Mouse (Mus musculus) layer of hippocampus, postnatal 14 days (tissue): Measurements from ENCODE around the gene Abr. TPM values are rescaled to one million over a fixed set of nuclear protein-coding genes. Genes with fewer than 3 reads are reported as not detected.
A peak's percentile ranks its signal among the peaks of the same experiment; 100 is the strongest.

Experiments used
- DNase-seq, 2 experiments: peaks; one replicate each; pipeline ENCODE4 v3.0.0; 2021 to 2022; ENCODE audit warnings: low spot score in 2 of 2, mixed read lengths in 1 of 2
- total RNA-seq, 2 experiments: library from RNA; stranded (reverse); gene quantifications; 2 replicates each; pipeline ENCODE4 v1.2.3; 2021

Gene Abr
- total RNA-seq, 2 experiments from 2014 or later, result 412 to 440 TPM

DNA sequence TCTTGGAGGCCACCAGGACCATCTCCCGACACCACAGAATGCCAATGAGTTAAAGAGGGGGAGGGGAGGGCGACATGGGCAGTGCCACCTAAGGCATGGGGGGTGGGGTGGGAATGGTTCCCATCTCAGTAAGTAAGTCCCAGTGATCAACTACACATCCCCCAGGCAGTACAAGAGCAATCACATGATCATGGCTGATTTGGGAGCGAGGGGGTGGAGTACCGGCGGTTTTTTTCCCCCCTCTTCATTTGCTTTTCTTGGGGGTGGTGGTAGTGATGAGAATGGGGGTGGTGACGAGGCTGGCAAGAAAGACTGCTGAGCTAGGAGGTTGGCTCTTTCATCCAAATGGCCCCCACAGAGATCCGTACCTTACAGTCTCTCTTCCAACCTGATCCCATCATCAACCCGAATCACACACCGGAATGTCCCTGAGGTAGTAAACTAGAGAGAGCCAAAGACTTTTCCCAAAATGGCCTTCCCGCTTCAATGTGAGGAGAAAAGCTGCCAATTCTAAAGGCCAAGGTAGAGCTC, 51.8 kb downstream of the Abr start:
- DNase-seq, result peak; percentile 36

DNA sequence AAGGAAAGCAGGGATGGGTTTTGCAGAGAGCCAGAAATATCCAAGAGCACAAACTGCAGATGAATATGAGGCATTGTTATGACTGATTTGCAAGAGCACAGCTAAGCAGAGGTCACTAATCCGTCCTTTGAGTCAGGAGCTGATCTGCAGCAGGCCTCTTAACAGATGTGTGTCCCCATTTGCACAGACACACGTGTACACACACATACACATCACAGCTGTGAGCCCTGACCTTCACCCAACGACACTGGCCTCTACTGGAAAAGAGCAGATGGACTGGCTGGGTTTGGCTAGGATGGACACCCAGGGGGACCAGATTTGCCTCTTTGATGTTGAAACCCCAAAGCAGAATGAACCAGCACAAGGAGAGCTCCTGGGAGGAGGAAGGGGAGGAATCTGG, 52.7 kb downstream of the Abr start:
- no peak for DNase-seq

DNA sequence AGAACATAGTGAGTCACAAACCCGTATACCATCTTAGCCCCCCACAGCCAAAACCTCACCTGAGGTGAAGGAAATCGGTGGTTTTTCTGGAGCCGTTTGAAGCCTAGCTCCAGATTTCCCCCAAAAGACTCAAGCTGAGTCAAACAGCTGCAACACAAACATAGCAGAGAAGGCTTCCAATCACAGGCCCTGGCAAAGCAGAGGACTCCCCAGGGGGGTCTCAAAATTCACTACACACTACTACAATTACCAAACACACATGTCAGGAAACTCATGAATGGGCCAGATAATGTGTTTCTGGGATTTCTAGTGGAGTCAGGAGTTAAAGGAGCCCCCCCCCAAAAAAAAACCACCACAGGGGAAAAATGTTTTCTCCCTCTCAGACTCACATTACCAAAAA, 56.0 kb downstream of the Abr start:
- no peak for DNase-seq

DNA sequence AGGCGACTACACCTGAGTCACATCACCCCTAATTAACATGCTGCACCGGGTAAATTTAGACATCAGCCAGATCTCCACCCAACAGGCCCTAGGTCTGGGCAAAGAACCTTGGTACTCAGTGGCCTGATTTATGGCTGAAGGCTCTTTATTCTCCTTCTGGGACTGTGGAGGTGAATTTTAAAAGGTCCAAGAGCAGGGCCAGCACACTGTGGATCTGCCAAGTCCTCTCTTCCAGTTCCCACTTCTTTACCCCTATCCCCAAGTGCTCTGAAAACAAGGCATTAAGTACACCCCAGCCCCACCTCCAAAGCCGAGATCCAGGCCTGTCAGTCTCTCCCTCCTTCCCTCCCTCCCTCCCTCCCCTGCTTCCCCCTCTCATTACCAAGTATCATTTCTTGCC, 59.5 kb downstream of the Abr start:
- DNase-seq, result peak in 1 of 2 experiments; percentile 56

DNA sequence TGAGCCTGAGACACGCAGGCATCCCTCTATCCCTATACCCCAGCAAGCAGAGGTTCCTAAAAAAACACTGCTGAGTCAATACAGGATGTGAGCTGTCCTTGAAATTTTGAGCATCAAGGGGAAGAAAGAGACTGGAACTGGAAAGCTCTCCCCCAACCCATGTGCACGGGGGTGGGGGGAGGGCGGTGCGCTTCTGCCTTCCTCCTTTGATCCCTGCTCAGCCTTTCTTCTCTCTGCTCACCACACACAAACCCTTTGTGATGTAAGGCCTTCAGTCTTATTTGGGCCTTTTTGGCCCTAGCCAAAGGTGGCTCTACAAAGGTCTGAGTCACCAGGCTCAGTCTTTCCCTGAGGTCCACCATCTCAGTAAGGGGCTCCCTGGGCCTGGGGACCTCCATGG, 59.9 kb downstream of the Abr start:
- no peak for DNase-seq

DNA sequence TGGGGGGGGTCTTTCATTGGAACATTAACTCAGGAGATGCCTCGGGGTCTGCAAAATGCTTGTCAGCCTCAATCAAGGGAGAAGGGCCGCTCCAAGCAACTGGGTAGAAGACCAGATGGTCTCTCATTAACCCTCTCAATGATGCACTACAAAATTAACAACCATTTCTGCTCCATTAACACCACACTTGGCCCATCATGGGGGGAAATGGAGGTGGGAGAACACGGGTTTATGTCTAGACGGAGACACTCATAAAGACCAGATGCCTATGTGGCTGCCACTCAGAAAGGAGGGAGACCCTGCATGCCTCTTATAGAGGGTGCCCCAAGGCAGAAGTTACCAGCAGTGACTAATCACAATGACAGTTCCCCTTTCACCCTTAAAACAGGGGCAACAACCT, 64.3 kb downstream of the Abr start:
- no peak for DNase-seq

DNA sequence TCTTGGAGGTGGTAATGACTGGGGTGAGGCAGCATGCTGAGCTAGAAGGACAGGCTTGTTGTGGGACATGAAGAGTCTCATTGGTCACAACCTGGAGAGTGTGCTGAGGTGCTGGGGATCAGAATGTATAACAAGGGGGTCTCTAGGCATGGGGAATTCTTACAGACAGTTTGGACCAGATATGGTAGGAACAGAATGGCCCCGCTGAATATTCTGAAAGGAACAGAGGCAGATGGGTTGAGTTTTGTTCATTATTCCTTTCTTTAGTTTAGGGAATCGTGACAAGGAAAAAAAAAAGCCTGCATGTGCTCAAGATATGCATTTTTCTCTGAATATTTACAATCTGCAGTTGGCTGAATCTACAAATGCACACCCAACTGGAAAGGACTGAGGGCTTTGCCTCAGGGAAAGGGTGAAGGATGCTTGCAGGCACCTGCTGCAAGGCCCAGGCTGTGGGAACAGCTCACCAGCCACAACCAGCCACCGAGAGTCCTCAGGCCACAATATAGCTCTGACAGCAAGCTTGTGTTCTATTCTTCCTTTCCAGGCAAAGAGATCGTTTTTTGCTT, 73.9 kb downstream of the Abr start:
- no peak for DNase-seq

DNA sequence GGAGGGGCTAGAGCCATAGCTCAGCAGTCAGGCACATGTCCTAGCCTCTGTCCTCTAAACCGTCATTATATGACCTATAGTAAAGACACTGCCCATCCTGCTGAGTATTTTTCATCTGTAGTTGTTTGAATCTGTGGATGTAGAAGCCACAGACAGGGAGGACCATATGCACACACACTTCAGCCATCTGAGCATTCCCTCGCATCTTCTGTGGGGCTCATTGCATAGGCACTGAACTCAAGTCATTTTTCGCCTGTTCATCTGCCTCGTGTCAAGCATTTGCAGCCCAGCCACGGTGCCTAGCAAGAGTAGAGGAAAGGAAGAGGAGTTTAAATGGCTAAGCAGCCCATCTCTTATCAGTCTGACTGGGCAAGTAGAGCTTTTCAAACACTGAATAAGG, 74.7 kb downstream of the Abr start:
- no peak for DNase-seq

DNA sequence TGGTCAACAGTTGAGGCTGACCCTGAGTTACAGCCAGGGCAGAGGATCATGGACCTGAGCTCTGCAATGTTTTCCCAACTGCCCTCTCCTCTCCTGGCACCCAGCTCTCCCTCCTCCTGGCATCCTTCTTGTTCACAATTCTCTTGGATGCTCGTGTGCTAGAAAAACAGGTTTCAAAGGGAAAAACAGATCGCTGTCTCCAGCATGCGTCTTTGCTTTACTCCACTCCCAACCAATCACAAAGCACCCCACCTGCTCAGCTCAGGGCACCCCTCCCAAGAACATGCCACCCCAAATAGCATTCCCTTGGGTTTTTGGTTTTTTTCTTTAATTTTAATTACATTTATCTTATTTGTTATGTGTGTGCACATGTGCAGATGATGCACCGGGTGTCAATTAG, 75.7 kb downstream of the Abr start:
- no peak for DNase-seq

DNA sequence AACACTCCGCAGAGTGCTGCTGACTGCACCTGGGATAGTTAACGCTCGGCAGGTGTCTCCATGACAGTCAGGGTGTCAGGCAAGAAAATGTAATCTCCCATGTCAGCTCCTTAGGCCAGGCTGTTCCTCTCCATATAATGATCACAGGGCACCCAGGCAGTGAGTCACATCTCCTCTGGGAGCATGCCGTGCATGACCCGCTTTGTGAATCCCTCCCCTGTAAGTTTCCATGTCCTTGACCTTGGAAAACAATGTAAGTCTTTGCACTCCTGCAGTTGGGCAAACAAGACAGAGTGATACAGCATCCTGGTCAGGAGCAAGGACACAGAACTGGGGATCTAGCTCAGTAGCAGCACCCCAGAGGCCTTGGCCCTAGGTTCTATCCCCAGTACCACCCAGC, 78.8 kb downstream of the Abr start:
- DNase-seq, result no peak

DNA sequence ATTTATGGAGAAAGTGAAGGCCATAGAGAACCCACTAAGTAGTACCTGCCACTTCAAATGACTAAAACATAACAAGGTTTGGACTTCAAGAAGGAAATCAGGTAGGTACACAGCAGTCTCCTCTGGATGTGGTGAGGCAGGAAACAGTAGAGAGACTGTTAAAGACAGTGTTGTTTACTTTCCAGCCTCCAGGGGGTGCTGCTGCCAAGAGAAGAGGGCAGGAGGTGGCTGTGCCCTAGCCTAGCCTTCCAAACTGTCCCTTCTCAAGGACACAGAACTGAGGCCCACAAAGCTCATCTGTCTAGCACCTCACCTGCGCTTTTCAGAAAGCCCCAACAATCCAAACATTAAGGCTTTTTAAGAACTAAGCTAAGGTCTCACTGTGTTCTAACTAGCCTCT, 81.1 kb downstream of the Abr start:
- peak; percentile 66 to 69 for DNase-seq

DNA sequence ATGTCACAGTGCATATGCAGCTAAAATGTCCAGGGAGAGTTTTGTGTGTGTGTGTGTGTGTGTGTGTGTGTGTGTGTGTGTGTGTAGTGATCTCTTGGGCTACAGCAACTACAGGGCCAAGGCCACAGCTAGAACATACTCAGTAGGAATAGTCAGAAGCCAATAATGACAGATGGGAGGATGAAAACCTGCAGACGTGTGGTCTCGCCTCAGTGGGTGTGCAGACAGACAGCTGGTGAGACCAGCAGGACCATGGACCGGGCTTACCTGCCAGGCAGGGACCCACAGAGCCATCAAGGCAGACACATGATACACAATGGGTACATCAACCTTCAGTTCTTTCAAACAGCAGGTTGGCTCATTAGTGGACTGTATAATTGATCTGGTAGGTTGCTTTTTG, 84.7 kb downstream of the Abr start:
- no peak for DNase-seq

DNA sequence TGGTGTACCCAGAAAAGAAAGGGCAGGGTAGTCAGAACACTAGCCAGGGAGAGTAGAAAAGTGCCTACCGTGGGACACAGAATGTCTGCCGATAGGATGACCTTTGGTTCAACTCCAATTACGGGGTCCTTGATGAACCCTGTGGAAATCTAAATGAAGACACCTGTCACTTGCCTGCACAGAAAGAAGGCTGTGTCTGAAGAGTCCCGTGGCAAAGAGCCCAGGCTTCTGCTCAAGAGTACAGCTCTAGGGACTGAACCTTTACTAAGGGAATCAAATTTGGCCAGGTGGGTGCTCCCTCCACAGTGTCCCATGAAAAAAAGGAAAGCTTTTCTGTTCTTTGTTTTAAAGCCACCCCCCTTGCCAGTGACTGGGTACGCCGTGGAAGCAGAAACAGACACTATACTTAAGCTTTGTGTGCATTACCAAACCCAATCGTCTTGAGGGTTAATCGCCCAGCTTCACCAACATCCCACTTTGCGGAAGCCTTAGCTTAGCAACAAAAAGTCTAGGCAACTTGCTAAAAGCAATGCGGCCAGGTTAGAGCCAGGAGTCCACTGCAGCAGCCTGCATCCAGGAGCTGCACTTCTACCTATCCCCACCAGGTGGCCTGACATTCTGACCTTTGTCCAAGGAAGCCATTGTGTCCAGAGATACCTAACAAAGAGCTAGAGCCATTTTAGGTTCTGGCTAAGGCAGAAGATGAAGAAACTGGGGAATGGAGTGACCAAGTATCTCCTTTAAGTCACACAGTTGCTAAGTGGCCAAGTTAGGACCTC, 85.3 kb downstream of the Abr start:
- no peak for DNase-seq

DNA sequence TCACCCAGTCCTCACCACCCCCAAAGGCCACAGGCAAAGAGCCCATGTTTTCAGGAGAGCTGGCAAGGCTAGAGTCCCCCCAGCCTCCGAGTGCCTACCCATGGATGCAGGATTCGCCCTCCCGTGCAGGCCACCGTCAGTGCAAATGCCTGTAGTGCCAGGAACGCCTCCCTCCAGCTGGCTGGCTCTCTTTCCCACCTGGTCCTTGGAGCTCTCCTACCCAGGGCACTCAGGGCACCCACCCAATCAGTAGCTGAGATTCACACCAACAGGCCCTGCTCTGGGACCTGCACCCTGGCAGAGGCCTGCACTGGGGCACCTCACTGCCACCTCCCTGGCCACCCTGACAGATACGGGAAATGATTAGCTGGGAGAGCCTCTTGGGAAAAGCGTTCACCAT, 90.1 kb downstream of the Abr start:
- no peak for DNase-seq

DNA sequence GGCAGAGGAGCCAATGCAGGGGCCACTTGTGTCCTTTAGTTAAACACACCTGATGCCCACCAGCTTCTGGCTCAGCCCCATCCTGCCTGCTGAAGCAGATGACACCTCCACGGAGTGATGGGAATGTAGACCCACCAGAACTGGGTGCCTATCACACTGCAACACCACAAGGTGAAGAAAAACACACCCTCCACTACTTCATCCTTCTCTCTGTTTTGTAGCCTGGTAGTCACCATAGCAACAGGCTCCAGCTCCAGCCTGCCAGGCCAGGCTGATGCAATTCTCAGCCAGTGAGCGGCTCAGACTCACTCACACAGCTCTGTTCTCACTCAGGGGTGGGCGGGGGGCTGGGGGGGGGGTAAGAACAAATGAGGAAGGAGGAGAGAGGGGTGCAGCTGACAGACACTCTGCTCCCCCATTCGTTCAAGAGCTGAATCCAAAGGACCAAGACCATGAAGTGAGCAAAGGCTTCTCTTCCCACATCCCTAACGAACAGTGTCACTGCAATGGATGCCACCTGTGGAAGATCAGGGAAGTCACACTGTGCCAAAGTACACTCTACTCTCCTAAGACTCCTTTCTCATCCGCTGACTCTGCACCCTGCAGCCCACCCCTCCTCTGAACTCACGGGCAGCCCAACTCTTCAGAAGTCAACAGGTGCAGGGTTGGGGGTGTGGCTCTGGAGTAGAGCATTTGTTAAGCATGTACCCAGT, 91.0 kb downstream of the Abr start:
- DNase-seq, result peak; percentile 52 to 70

DNA sequence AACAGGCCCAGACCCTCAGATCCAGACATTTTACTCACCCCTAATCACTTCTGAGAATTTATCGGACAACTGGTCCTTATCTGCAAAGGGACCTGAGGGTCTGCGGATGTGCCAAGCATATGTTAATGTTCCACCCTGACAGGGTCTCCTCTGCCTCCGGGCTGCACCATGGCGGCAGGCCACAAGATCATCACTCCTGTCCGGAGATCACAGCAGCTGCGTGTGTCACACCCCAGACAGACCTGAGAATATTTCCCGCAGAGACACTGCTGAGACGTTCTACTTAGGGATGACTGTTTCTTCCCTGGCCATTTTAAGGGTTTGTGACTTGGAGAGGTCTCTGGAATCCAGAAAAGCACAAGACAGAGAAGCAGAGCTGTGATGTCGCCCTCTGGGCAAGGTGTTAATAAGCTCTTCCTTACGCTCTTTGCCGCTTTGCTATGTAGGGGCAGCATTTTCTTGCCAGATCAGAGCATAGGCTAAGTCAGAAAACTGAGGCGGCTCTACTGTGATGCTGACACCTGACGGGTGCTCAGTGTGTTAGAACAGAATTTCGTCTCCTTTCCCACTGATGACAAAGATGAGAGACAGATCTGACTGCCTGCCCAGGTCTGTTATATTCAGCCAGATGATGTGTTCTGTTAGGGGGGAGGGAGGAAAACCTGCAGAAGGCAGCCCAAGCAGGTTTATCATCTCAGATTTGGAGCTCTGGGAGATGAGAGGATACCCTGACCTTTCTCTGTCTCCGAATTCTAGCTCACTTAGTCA, 91.8 kb downstream of the Abr start:
- no peak for DNase-seq

DNA sequence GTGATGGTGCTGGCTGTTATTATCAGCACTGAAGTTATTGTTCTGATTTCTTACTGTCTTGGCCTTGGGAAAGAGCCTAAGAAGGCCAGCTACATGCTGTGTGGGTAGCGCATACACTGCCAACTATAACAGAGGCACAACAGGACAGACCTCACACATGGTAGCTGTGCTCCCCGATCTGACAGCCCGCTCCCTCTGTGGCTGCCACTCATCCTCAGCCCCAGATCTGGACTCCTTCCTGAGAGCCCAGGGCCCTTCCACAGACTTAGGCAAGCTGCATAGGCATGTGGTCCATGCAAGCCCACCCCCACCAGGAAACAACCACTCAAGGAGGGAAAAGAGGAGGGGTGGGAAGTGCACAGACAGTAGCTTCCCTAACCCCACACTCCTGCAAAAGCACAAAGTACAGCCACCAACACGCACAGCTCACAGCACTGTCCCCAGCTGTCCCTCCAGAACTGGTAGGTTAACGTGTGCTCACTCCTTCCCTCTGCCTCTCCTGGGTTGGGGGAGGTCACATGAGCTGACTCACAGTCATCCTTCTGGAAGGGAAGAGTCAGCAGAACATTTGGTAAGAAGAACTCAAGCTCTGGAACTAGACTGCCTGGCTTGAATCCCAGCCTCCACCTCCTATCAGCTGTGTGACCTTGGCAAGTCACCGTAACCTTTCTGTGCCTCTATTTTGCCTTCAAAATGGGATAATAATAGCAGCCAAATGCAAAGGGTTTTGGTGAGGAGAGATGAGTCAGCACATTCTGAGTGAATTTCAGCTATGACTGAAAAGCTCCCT, 92.6 kb downstream of the Abr start:
- DNase-seq, result no peak

DNA sequence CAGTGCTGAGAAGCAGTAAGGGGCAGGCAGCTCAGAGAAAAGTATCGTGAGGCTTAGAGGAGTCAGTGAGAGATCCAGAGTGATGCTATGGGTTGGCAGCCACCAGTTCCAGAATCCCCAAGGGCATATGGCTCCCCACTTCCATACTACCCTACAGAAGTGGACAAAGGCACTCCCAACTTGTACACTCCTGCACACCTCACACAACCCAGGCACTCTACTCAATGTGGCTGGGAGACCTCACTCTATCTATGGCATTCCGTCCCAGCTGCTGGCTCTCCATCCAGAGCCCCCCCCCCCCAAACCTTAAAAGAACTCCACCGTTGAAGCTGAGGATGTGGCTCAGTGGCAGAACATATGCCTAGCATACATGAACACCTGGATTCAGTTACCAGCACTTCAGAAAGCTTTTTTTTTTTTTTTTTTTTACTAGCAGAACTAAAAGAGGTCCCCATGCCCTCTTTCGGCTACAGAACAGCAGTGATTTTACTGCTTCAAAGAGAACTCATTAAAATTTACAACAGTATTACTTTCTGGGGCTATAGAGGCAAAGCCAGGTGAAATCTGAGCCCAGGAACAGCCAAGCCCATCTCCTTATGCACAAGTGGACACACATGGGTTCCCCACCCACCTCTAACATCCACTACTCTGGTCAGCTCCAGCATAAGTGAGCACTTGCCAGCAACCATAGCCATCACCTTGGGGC, 96.3 kb downstream of the Abr start:
- DNase-seq, result no peak

DNA sequence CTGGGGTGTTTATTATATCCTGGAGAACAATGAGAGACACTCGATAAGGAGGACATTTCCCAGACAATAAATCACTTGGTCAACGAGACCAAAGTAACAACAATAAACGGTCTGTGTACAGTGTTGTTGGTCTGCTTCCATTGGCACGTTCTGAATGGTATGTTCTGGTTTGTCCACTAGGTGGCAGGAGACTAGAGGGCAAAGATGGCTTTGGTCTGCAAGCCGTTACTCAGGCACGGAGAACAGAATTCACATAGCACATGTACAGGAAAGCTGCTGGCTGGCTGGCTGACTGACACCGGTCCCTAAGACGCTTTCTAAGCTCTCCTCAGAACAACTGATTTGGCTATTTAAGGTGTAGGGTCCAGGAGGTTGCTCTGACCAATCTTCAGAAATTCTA, 97.2 kb downstream of the Abr start:
- DNase-seq, result peak; percentile 63 to 86

DNA sequence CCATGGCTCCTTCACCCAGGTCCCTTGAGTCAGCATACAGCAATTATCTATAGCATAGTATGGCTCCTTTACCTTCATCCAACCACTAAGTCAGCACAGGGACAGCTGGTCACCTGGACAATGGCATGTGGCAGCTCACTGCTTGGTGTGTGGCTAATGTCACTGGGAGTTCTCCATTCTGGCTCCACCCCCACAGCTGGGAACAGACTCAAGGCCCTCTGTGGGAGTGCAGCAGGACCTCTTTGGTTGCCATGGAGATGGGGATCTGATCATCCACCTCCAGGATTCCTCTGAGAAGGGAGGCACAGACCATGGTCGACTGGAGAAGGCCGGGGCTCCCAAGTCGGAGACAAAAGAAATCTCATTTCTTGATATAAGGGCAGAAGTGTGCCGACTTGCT, 98.8 kb downstream of the Abr start:
- no peak for DNase-seq
